Mouse (Mus musculus): ENCODE measurements around the gene Plxdc2. TPM values are rescaled to one million over a fixed set of nuclear protein-coding genes. Genes with fewer than 3 reads are reported as not detected.

Gene Plxdc2
- polyA plus RNA-seq, 1 experiment from 2014 or later: 22.4 TPM

DNA sequence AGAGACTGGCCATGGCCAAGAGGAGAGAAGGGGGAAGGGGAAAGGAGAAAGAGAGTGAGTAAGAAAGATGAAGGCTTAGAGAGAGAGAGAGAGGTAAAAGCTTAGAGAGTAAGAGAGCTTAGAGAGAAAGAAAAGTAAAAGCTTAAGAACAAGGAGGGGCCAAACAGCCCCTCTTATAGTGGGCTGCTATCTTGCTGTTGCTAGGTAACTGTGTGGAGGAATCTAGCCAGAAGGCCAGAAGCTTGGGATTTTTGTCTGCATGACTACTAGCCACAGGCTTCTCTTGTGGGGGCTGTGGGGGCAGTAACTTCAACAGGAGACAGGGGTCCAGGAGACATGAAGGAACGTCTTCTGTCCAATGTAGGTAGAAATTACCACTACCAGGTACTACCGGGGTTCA, 162.0 kb downstream of the Plxdc2 start:
- no peaks in the 10 kb centered on the region for H3K36me3 ChIP-seq
- H3K27me3 ChIP-seq (replicated peaks): no peaks in the 10 kb centered on the region
- H3K9ac ChIP-seq: no peak overlapping the region
- H3K9me3 ChIP-seq: no peaks in the 10 kb centered on the region
- no peak overlapping the region for H3K4me2 ChIP-seq (replicated peaks)
- ATAC-seq (ENCODE audit: low FRiP score, low read depth): 0 out of 2 replicates have a peak, but pooled peaks have one; percentile 41
- 47% methylated on average over 2 of the region's 2 CpGs for WGBS
- no peak overlapping the region for H3K4me3 ChIP-seq
- H3K4me1 ChIP-seq: no peaks in the 10 kb centered on the region
- no peak overlapping the region for H3K27ac ChIP-seq

DNA sequence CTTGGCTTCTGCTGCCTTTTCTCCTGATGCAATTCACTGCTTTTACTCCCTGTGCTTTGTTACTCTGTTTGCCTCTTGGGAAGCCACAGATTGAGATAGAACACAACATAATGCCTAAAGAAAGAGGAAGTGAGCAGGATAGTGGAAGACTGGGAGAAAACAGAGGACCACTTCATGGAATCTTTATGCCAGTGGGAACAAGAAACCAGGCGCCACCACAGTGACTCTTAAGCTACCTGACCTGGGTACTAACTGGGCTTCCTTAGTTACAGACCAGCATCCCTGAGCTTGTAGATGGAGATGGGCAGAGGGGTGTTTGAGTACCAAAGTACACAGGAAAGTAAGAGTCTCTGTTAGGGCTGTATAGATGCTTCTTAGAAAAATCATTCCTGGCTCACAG, 167.3 kb downstream of the Plxdc2 start:
- ATAC-seq (ENCODE audit: low FRiP score, low read depth): no peak
- H3K4me3 ChIP-seq: no peak overlapping the region
- no peaks in the 10 kb centered on the region for H3K27me3 ChIP-seq (replicated peaks)
- no peak overlapping the region for H3K27ac ChIP-seq
- no peak overlapping the region for H3K9ac ChIP-seq
- H3K36me3 ChIP-seq: no peaks in the 10 kb centered on the region
- no peaks in the 10 kb centered on the region for H3K9me3 ChIP-seq
- 73% methylated on average over 1 of the region's 1 CpGs for WGBS
- H3K4me2 ChIP-seq (replicated peaks): no peak overlapping the region
- no peaks in the 10 kb centered on the region for H3K4me1 ChIP-seq

DNA sequence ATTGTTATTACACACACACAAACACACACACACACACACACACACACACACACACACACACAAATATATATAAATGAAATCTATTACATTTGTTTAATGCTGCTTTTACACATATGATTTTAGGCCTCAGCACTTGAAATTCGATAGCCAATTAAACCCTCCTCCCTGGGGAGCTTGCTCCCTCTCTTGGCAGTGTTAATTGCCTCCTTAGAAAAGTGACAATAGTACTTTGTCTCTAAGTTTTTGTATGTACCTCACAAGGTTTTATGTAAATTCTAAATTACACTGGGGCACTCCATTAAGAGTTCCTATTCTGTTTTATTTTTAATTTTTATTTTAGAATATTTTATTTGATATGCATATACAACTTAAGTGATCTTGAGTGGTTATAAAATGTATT, 176.1 kb downstream of the Plxdc2 start:
- Histone ChIP-seq H3K27me3 (replicated peaks) (no peaks in the 10 kb centered on the region), H3K9me3 (no peaks in the 10 kb centered on the region), H3K4me1 (no peaks in the 10 kb centered on the region), H3K9ac (no peak overlapping the region), H3K36me3 (no peaks in the 10 kb centered on the region), H3K4me2 (replicated peaks) (no peak overlapping the region), H3K4me3 (no peak overlapping the region), H3K27ac (no peak overlapping the region)
- no peak for ATAC-seq (ENCODE audit: low FRiP score, low read depth)
- WGBS: 38% methylated on average over 1 of the region's 1 CpGs

DNA sequence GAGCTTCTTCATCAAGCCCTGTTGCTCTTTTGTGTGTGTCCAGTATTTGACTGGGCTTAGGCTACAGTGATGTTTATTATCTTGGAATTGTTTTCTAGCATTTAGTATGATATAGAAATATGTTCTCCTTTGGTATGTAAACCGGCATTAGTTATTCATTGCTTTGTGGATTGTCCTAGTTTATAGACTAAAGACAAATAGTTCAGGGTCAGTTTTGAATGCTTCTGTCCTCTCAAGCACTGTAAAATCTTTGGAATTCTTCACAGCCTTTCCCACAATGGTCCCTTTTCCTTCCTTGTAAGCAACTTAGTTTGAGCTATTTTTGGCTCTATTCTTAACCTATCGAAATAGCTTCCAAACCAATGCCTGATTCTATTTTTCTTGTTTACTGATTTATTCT, 178.5 kb downstream of the Plxdc2 start:
- H3K4me2 ChIP-seq (replicated peaks): no peak overlapping the region
- H3K36me3 ChIP-seq: no peaks in the 10 kb centered on the region
- no peak overlapping the region for H3K27ac ChIP-seq
- no peaks in the 10 kb centered on the region for H3K4me1 ChIP-seq
- no peak for ATAC-seq (ENCODE audit: low FRiP score, low read depth)
- H3K4me3 ChIP-seq: no peak overlapping the region
- WGBS: 85% methylated on average over 2 of the region's 2 CpGs
- H3K27me3 ChIP-seq (replicated peaks): no peaks in the 10 kb centered on the region
- no peaks in the 10 kb centered on the region for H3K9me3 ChIP-seq
- no peak overlapping the region for H3K9ac ChIP-seq

DNA sequence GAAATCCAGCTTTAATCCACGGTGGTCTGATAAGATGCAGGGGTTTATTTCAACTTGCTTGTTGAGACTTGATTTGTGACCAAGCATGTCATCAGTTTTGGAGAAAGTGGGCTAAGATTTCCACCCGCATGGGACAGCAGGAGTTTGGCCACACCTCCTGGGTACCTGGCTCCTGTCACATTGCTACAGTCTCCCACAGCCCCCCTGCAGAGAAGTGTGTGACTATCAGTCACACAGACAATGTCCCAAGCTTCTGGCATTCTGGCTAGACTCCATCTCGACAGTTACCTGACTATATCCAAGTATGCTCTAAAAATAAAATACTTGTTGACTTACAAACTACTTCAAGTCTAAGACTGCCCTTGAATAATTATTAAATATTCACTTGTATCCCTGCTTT, 185.1 kb downstream of the Plxdc2 start:
- H3K4me3 ChIP-seq: no peak overlapping the region

DNA sequence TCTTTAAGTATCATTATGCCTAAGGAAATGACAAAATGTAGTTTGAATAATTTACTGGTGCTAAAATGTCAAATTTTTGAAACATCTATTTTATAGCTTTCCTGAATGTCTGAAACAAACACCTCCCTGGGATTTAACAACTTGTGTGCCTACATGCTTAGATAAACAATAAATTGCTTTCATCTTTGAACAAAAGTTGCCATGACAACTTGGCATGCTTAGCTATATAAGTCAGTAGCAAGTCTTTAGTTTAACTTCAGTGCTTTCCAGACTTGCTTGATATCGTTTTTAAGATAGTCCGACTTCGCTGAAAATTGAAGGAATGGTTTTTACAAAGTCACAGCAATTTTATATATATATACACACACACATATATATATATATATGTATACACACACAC, 189.1 kb downstream of the Plxdc2 start:
- no peak overlapping the region for H3K27ac ChIP-seq
- H3K9me3 ChIP-seq: no peaks in the 10 kb centered on the region
- 74% methylated on average over 3 of the region's 3 CpGs for WGBS
- no peaks in the 10 kb centered on the region for H3K27me3 ChIP-seq (replicated peaks)
- no peak overlapping the region for H3K4me3 ChIP-seq
- ATAC-seq (ENCODE audit: low FRiP score, low read depth): no peak
- no peak overlapping the region for H3K9ac ChIP-seq
- no peaks in the 10 kb centered on the region for H3K4me1 ChIP-seq
- H3K36me3 ChIP-seq: no peaks in the 10 kb centered on the region
- no peak overlapping the region for H3K4me2 ChIP-seq (replicated peaks)

More for the DNA sequence above, 185.1 kb downstream of the Plxdc2 start:
- no peaks in the 10 kb centered on the region for H3K27me3 ChIP-seq (replicated peaks)
- H3K27ac ChIP-seq: no peak overlapping the region
- 60% methylated on average over 3 of the region's 3 CpGs for WGBS
- no peaks in the 10 kb centered on the region for H3K9me3 ChIP-seq
- no peak overlapping the region for H3K9ac ChIP-seq
- ATAC-seq (ENCODE audit: low FRiP score, low read depth): no peak
- H3K4me2 ChIP-seq (replicated peaks): no peak overlapping the region
- no peaks in the 10 kb centered on the region for H3K36me3 ChIP-seq
- H3K4me1 ChIP-seq: no peaks in the 10 kb centered on the region

DNA sequence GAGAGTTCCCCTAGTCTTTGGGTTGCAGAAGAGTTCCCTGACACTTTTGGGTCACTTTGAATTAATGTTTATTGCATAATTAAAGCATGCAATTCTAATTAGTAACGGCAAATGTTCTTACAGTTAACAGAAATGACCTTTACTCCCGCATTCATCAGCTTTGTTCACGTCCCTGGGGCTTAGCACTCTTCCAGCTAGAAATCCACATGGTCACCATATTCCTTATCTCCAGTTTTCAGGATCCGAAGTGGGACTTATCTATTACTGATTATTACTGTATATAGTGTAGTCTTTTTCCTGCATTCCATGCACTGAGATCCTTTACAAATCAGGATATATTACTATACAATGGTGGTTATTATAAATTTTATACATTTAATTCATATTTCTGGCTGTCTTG, 203.2 kb downstream of the Plxdc2 start:
- Histone ChIP-seq H3K27ac (no peak overlapping the region), H3K4me3 (no peak overlapping the region), H3K9ac (no peak overlapping the region), H3K4me2 (replicated peaks) (no peak overlapping the region), H3K36me3 (no peaks in the 10 kb centered on the region), H3K4me1 (no peaks in the 10 kb centered on the region), H3K27me3 (replicated peaks) (no peaks in the 10 kb centered on the region), H3K9me3 (no peaks in the 10 kb centered on the region)
- no peak for ATAC-seq (ENCODE audit: low FRiP score, low read depth)
- WGBS: 38% methylated on average over 4 of the region's 4 CpGs

DNA sequence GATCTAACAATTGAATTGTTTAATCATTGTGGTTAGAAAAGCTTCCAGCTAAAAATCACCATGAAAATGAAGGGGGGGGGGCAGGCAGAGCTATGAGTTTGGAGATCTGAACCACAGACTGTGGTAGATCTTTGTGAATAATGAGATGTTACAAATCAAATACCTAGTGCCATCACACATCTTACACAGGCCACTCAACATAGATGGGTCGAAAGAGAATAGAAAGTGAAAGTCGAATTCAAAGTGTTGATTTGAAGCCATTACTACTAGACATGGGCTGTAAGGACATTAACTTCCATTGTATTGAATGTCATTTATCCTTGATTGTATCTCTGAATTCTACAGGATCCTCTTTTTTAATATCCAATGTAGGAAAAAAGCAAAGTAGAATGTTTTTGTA, 212.2 kb downstream of the Plxdc2 start:
- ATAC-seq (ENCODE audit: low FRiP score, low read depth): no peak
- no peak overlapping the region for H3K4me3 ChIP-seq
- H3K4me1 ChIP-seq: no peaks in the 10 kb centered on the region
- no peak overlapping the region for H3K4me2 ChIP-seq (replicated peaks)
- H3K36me3 ChIP-seq: no peaks in the 10 kb centered on the region
- no peak overlapping the region for H3K27ac ChIP-seq
- H3K9ac ChIP-seq: no peak overlapping the region
- 91% methylated on average over 2 of the region's 2 CpGs for WGBS
- H3K27me3 ChIP-seq (replicated peaks): no peaks in the 10 kb centered on the region
- H3K9me3 ChIP-seq: no peaks in the 10 kb centered on the region

DNA sequence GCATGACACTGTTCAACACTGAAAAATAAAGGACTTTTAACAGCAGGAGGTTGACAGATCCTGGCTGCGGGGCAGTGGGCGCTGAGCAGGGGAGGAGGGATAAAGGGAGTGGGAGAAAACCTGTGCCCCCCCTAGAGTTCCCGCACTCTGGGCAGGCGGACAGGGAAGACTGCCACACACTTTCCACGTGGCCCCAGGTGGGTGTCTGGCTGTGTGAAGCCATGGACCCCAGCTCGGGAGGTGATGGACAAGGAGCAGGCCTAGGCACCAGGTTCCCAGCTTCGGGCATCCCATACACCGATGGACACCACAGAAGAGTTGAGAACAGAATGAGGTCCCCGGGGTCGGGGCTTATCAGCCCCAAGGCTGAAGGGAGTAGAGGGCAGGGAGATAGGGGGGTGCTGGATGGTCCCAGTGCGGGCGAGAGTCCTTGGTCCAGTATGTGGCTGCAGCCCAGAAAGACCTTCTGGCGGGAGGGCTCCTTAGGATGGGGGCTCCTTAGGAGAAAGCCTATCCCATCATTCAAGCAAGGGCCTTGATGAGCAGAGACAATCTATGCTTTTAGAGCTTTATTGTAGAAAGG, 215.2 kb downstream of the Plxdc2 start:
- Histone ChIP-seq H3K4me1 (no peaks in the 10 kb centered on the region), H3K4me2 (replicated peaks) (no peak overlapping the region), H3K27me3 (replicated peaks) (no peaks in the 10 kb centered on the region), H3K9ac (no peak overlapping the region), H3K9me3 (no peaks in the 10 kb centered on the region), H3K4me3 (no peak overlapping the region), H3K27ac (no peak overlapping the region), H3K36me3 (no peaks in the 10 kb centered on the region)
- no peak for ATAC-seq (ENCODE audit: low FRiP score, low read depth)
- 88% methylated on average over 13 of the region's 13 CpGs for WGBS

DNA sequence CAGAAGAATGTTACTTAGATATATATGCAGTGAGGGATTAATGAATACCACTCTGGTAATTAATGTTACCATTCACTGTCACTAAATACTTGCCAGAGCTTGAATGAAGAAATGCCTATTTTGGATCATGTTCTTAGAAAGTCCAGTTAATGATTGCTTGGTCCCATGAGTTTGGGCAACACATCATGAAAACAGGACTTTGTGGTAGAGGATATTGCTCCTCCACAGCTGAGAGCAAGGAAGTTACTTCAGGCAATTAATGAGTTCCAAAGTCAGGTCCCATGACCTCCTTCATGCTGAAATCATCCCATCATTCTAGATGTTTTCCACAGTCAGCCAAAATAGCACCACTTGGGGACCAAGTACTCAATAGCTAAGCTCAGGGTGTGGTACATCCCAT, 220.5 kb downstream of the Plxdc2 start:
- no peak for ATAC-seq (ENCODE audit: low FRiP score, low read depth)
- no peak overlapping the region for H3K4me2 ChIP-seq (replicated peaks)
- no peak overlapping the region for H3K27ac ChIP-seq
- H3K9me3 ChIP-seq: no peaks in the 10 kb centered on the region
- no peak overlapping the region for H3K4me3 ChIP-seq
- H3K4me1 ChIP-seq: no peaks in the 10 kb centered on the region
- no peak overlapping the region for H3K9ac ChIP-seq
- H3K27me3 ChIP-seq (replicated peaks): no peaks in the 10 kb centered on the region
- H3K36me3 ChIP-seq: no peaks in the 10 kb centered on the region

DNA sequence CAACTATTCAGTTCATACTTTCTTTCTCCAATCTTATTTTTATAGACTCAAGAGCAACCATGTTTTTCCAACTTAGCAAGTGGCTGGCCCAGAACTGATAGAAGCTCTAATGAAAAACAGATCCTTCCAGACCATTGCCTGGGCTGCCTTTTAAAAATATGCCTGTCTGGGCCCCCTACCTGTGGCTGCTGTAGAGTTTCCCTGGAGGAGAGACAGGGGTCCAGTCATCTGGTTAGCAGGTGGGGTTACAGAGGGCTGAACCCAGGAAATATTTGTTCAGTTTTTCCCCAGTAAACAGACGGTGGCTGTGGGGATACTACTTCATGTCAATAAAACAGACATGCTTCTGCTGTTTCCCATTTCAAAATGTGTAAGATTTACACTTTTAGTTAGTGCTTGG, 222.0 kb downstream of the Plxdc2 start:
- Histone ChIP-seq H3K9ac (no peak overlapping the region), H3K36me3 (no peaks in the 10 kb centered on the region), H3K4me3 (no peak overlapping the region), H3K4me1 (no peaks in the 10 kb centered on the region), H3K9me3 (no peaks in the 10 kb centered on the region), H3K27ac (no peak overlapping the region), H3K27me3 (replicated peaks) (no peaks in the 10 kb centered on the region), H3K4me2 (replicated peaks) (no peak overlapping the region)
- ATAC-seq (ENCODE audit: low FRiP score, low read depth): no peak
- WGBS: 68% methylated on average over 1 of the region's 1 CpGs

DNA sequence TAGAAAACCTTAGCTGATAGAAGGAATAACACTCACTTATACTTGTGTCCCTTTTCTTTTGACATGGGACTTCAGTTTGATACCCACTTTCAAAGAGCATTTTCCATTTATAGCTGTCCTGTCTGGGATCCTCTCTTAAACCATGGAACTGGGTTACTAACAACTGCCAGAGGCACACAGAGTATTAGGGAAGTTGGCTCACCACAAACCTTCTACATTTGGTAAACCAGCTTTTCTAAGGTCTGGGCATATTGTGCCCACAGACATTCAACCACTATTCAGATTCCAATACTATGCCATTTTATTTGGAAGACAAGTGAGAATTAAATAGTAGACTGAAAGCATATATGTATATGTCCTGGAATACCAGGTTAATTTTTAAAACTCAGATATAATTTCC, 232.4 kb downstream of the Plxdc2 start:
- no peaks in the 10 kb centered on the region for H3K36me3 ChIP-seq
- ATAC-seq (ENCODE audit: low FRiP score, low read depth): no peak
- no peaks in the 10 kb centered on the region for H3K9me3 ChIP-seq
- no peaks in the 10 kb centered on the region for H3K4me1 ChIP-seq
- no peak overlapping the region for H3K9ac ChIP-seq
- H3K4me3 ChIP-seq: no peak overlapping the region
- H3K27ac ChIP-seq: no peak overlapping the region
- no peaks in the 10 kb centered on the region for H3K27me3 ChIP-seq (replicated peaks)
- H3K4me2 ChIP-seq (replicated peaks): no peak overlapping the region

DNA sequence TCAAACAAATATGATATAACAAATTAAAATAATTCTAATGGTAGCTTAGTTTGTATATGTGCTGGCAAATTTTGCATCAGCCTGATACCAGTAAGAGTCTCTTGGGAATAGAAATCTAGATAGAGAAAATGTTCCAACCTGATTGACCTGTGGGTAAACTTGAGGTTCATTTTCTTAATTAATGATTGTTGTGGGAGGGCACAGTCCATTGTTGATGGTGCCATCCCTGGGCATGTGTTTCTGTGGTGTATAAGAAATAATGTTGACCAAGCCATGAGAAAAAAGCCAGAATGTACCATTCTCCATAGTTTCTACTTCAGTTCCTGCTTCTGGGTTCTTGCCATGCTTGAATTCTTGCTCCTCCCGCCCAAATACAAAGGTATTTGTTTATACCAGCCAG, 239.3 kb downstream of the Plxdc2 start:
- Histone ChIP-seq H3K27ac (no peak overlapping the region), H3K9me3 (no peaks in the 10 kb centered on the region), H3K4me2 (replicated peaks) (no peak overlapping the region), H3K27me3 (replicated peaks) (no peaks in the 10 kb centered on the region), H3K4me1 (no peaks in the 10 kb centered on the region), H3K4me3 (no peak overlapping the region), H3K36me3 (no peaks in the 10 kb centered on the region), H3K9ac (no peak overlapping the region)
- ATAC-seq (ENCODE audit: low FRiP score, low read depth): no peak
- WGBS: 80% methylated on average over 1 of the region's 1 CpGs
